ENCODE assay signal across 8 mouse cellular contexts in genomic region chr17:31057151-31057890, GRCm38 (mm10). TPM values are rescaled to one million over a fixed set of nuclear protein-coding genes. Genes with fewer than 3 reads are reported as not detected.
A peak's percentile ranks its signal among the peaks of the same experiment; 100 is the strongest.
DNase-seq lines count a peak whose midpoint lies in the region; ATAC-seq lines count a peak whose summit lies in the region.

Abcg1 (plus strand) TSS chr17:31057675.

- H3K4me1 ChIP-seq in heart, embryonic 13.5 days: peaks cover 44% of the 10 kb centered on the region
- H3K4me1 ChIP-seq in liver, embryonic 15.5 days (replicated peaks): peaks cover 53% of the 10 kb centered on the region
- H3K4me1 ChIP-seq in neural tube, embryonic 11.5 days (ENCODE audit: control insufficient read depth, insufficient read depth, low read length): peaks cover 10% of the 10 kb centered on the region; the same call in 1 of the 2 replicates

- peak within 1 kb of the TSS; percentile 66 for H3K4me3 ChIP-seq in heart, embryonic 13.5 days
- H3K4me3 ChIP-seq in liver, embryonic 15.5 days (replicated peaks): peak within 1 kb of the TSS; percentile 60
- peak within 1 kb of the TSS; percentile 47 for H3K4me3 ChIP-seq in neural tube, embryonic 11.5 days (ENCODE audit: low read depth, low read length)

- DNase-seq in B cell, adult 2 months: peak; percentile 81 to 84
- peak; percentile 66 for DNase-seq in embryo, embryonic 10 days (ENCODE audit: low spot score)
- DNase-seq in kidney, postnatal 36 days: peak; percentile 48 to 84
- peak; percentile 79 for DNase-seq in neural tube, embryonic 11.5 days (ENCODE audit: low spot score)
- DNase-seq in testis, postnatal 10 days (ENCODE audit: low spot score): peak; percentile 73

- H3K9me3 ChIP-seq in heart, embryonic 13.5 days: peaks cover 18% of the 10 kb centered on the region
- H3K9me3 ChIP-seq in liver, embryonic 15.5 days (replicated peaks): 0 out of 2 replicates have a peak, but pooled peaks cover 6% of the 10 kb centered on the region
- H3K9me3 ChIP-seq in neural tube, embryonic 11.5 days (ENCODE audit: control insufficient read depth, low read length): peaks cover 5% of the 10 kb centered on the region; the same call in 1 of the 2 replicates

- peaks cover 26% of the 10 kb centered on the region for H3K27me3 ChIP-seq in heart, embryonic 13.5 days (replicated peaks)
- H3K27me3 ChIP-seq in liver, embryonic 15.5 days: peaks cover 71% of the 10 kb centered on the region
- H3K27me3 ChIP-seq in neural tube, embryonic 11.5 days (ENCODE audit: control insufficient read depth, insufficient read depth, low read length): peaks cover 21% of the 10 kb centered on the region

- H3K27ac ChIP-seq in heart, embryonic 13.5 days (replicated peaks): peak within 1 kb of the TSS; percentile 54
- peak within 1 kb of the TSS; percentile 66 for H3K27ac ChIP-seq in liver, embryonic 15.5 days (replicated peaks)
- H3K27ac ChIP-seq in neural tube, embryonic 11.5 days (ENCODE audit: low read depth, low read length): no peak within 1 kb of the TSS

- WGBS in heart, embryonic 13.5 days: 3% methylated on average over 49 of the region's 49 CpGs
- WGBS in liver, embryonic 15.5 days (ENCODE audit: insufficient replicate concordance): 4% methylated on average over 49 of the region's 49 CpGs
- WGBS in neural tube, embryonic 11.5 days: 1% methylated on average over 48 of the region's 49 CpGs

- peak within 1 kb of the TSS; percentile 74 for H3K9ac ChIP-seq in heart, embryonic 13.5 days
- H3K9ac ChIP-seq in liver, embryonic 15.5 days: peak within 1 kb of the TSS; percentile 42
- H3K9ac ChIP-seq in neural tube, embryonic 11.5 days (ENCODE audit: low read length): peak within 1 kb of the TSS; percentile 42

- H3K36me3 ChIP-seq in heart, embryonic 13.5 days: no peaks in the 10 kb centered on the region
- H3K36me3 ChIP-seq in liver, embryonic 15.5 days (replicated peaks): no peaks in the 10 kb centered on the region
- H3K36me3 ChIP-seq in neural tube, embryonic 11.5 days (ENCODE audit: control insufficient read depth, insufficient read depth, low read length): no peaks in the 10 kb centered on the region

- peak within 1 kb of the TSS; percentile 98 for H3K4me2 ChIP-seq in heart, embryonic 13.5 days
- H3K4me2 ChIP-seq in liver, embryonic 15.5 days: peak within 1 kb of the TSS; percentile 82
- H3K4me2 ChIP-seq in neural tube, embryonic 11.5 days (ENCODE audit: low read depth): peak within 1 kb of the TSS; percentile 69

- ATAC-seq in activated CD4-positive, CD25-positive, alpha-beta regulatory T cell, adult 4 months: peak; percentile 50
- peak; percentile 69 for ATAC-seq in heart, embryonic 13.5 days (ENCODE audit: extremely low read depth, insufficient number of reproducible peaks, low FRiP score, low TSS enrichment)
- peak; percentile 52 for ATAC-seq in liver, embryonic 15.5 days (ENCODE audit: insufficient read depth)
- ATAC-seq in neural tube, embryonic 11.5 days (ENCODE audit: insufficient read depth, low FRiP score, low TSS enrichment): 0 out of 2 replicates have a peak, but pooled peaks have one; percentile 27

RNA-seq across cellular contexts. Expression of gene Abcg1, which starts in this region (rescaled TPM):
- 100 to 1,000 TPM; 104 to 116 TPM for polyA plus RNA-seq in activated CD4-positive, CD25-positive, alpha-beta regulatory T cell, adult 4 months (2017; shearing (Covaris generic))
- 7.7 and 8.2 TPM in 2 replicates for polyA plus RNA-seq in heart, embryonic 13.5 days (2015; fragmentation: Nextera tagmentation; extraction: Ambion mirVana)
- polyA plus RNA-seq in liver, embryonic 15.5 days (2015; fragmentation: Nextera tagmentation; extraction: Ambion mirVana): 9.3 and 10.2 TPM in 2 replicates
- polyA plus RNA-seq in neural tube, embryonic 11.5 days (2014; fragmentation: Nextera tagmentation; extraction: Ambion mirVana): 8.5 and 9.7 TPM in 2 replicates
